Mouse (Mus musculus): ENCODE measurements around the gene Nudt22. TPM values are rescaled to one million over a fixed set of nuclear protein-coding genes. Genes with fewer than 3 reads are reported as not detected.

Gene Nudt22
- total RNA-seq, 2 experiments from 2014 or later, result 13.5 to 14.9 TPM

- DNase-seq (ENCODE audit: extremely low spot score in 1 of 2, low spot score in 1 of 2), result peak; percentile 58 to 60
These were observed 43.8 kb downstream of the Nudt22 start for GRCm38 (mm10) chr19:6951994-6952711.

GRCm38 (mm10) chr19:6951381-6951968 lies 44.4 kb downstream of the Nudt22 start:
- DNase-seq (ENCODE audit: extremely low spot score in 1 of 2, low spot score in 1 of 2), result peak; percentile 79 to 85

- DNase-seq (ENCODE audit: extremely low spot score in 1 of 2, low spot score in 1 of 2), result peak; percentile 51 to 52
These were observed 45.2 kb downstream of the Nudt22 start for GRCm38 (mm10) chr19:6950613-6951153.

GRCm38 (mm10) chr19:6949951-6950350 lies 46.0 kb downstream of the Nudt22 start:
- no peak for DNase-seq (ENCODE audit: extremely low spot score in 1 of 2, low spot score in 1 of 2)

- no peak for DNase-seq (ENCODE audit: extremely low spot score in 1 of 2, low spot score in 1 of 2)
These were observed 46.4 kb downstream of the Nudt22 start for GRCm38 (mm10) chr19:6949532-6949931.

GRCm38 (mm10) chr19:6948186-6948585 lies 47.7 kb downstream of the Nudt22 start:
- DNase-seq (ENCODE audit: extremely low spot score in 1 of 2, low spot score in 1 of 2), result no peak

- no peak for DNase-seq (ENCODE audit: extremely low spot score in 1 of 2, low spot score in 1 of 2)
These were observed 48.2 kb downstream of the Nudt22 start for GRCm38 (mm10) chr19:6947742-6948141.

- DNase-seq (ENCODE audit: extremely low spot score in 1 of 2, low spot score in 1 of 2), result no peak
These were observed 52.2 kb downstream of the Nudt22 start for GRCm38 (mm10) chr19:6943709-6944108.

Other genes with a start within 250 kb of the Nudt22 start
- gene Rps6ka4, start 155.5 kb downstream of the Nudt22 start, total RNA-seq (2021), result 10 to 100 TPM; 32.0 to 34.7 TPM
- gene Ccdc88b, start 137.9 kb downstream of the Nudt22 start, total RNA-seq (2021), result 10 to 100 TPM in 1 of 2 experiments, 1 to 10 TPM in 1; 7.5 to 11.9 TPM
- gene Trmt112, start 86.4 kb downstream of the Nudt22 start, total RNA-seq (2021), result 10 to 100 TPM; 40.7 to 43.9 TPM
- gene Prdx5, start 86.0 kb downstream of the Nudt22 start, total RNA-seq (2021), result 100 to 1,000 TPM; 384 to 436 TPM
- 10 to 100 TPM; 56.2 to 57.7 TPM for gene Esrra, start 74.3 kb downstream of the Nudt22 start, total RNA-seq (2021)
- gene Catsperz, start 70.7 kb downstream of the Nudt22 start, total RNA-seq (2021), result 10 to 100 TPM; 11.0 to 12.1 TPM
- gene Kcnk4, start 61.6 kb downstream of the Nudt22 start, total RNA-seq (2021), result 10 to 100 TPM; 18.4 to 20.2 TPM
- 10 to 100 TPM; 42.7 to 44.5 TPM for gene Bad, start 54.3 kb downstream of the Nudt22 start, total RNA-seq (2021)
- gene Gpr137, start 53.6 kb downstream of the Nudt22 start, total RNA-seq (2021), result 100 to 1,000 TPM; 103 to 106 TPM
- 10 to 100 TPM; 63.3 to 69.8 TPM for gene Ppp1r14b, start 21.1 kb downstream of the Nudt22 start, total RNA-seq (2021)
- 10 to 100 TPM; 14.8 to 16.0 TPM for gene Plcb3, start 19.6 kb downstream of the Nudt22 start, total RNA-seq (2021)
- 10 to 100 TPM; 88.6 to 93.9 TPM for gene Fkbp2, start 15.6 kb downstream of the Nudt22 start, total RNA-seq (2021)
- 10 to 100 TPM; 83.2 to 85.2 TPM for gene Vegfb, start 8.5 kb downstream of the Nudt22 start, total RNA-seq (2021)
- 10 to 100 TPM; 21.9 to 23.5 TPM for gene Dnajc4, start 3.5 kb downstream of the Nudt22 start, total RNA-seq (2021)
- 10 to 100 TPM; 16.1 to 18.8 TPM for gene Trpt1, start within 50 bp of the Nudt22 start, total RNA-seq (2021)
- gene Fermt3, start 23.4 kb upstream of the Nudt22 start, total RNA-seq (2021), result 1 to 10 TPM; 4.3 to 4.6 TPM
- 100 to 1,000 TPM; 169 to 202 TPM for gene Stip1, start 43.9 kb upstream of the Nudt22 start, total RNA-seq (2021)
- gene Macrod1, start 60.7 kb upstream of the Nudt22 start, total RNA-seq (2021), result 10 to 100 TPM; 16.4 to 22.0 TPM
- gene Flrt1, start 109.6 kb upstream of the Nudt22 start, total RNA-seq (2021), result 10 to 100 TPM; 18.3 to 21.2 TPM
- 100 to 1,000 TPM; 291 to 300 TPM for gene Otub1, start 210.2 kb upstream of the Nudt22 start, total RNA-seq (2021)
- gene Cox8a, start 221.5 kb upstream of the Nudt22 start, total RNA-seq (2021), result 1,000 to 10,000 TPM; 1,060 to 1,153 TPM
- gene Naa40, start 245.1 kb upstream of the Nudt22 start, total RNA-seq (2021), result 10 to 100 TPM; 24.6 to 34.6 TPM

Measured in layer of hippocampus, postnatal 25 days (tissue).